Mouse (Mus musculus) stomach, postnatal 0 days (tissue): ENCODE data around the gene Efna1.

Experiments
- CTCF ChIP-seq: IDR thresholded peaks from 2 replicates; pipeline ENCODE4 v1.5.1; 2016; ENCODE audit warnings: antibody characterized with exemption, low read depth, mild to moderate bottlenecking, moderate library complexity
- EP300 ChIP-seq: optimal IDR thresholded peaks from 2 replicates; pipeline ENCODE3; 2016; ENCODE audit warnings: antibody characterized with exemption

DNA sequence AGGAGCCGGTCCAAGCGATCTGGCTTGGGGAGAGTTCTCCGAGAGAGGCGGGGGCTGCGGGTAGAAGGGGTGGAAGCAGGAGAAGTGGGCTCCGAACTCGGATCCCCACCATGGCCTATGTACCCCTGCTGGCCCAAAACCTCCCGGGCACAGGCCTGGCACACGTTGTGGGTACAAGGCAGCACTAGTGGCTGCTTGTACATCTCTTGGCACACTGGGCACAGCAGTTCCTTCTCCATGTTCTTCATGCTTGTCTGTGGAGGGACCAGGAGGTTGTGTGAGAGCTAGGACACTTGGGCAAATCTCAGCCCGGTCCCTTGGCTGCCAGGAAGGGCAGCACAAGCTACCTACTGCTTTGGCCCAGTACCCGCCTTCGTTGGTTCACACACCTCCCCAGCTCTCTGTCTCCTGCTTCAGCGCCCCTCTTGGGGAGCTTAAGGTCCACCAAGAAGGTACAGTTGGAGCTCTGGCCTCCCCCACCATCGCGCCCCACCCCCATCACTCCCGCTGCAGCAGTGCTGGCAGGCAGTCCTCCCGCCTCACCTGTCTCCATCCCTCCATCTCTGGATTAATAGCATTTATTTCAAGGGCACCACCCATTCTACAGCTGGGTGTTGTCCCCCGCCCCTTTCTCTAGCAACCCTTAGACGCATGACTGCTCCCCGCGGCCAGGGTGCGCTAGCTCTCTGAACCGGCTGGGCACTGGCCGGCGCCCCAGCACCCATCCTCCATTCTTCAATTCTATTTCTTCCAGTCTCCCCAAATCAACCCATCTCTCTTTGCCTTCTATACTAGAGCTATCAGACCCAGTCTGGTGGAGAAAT, 36.6 kb downstream of the Efna1 start:
- peak; percentile 54 for TF ChIP-seq CTCF
- TF ChIP-seq EP300 = no peak
